ENCODE assay signal across 6 mouse cellular contexts in genomic region chr13:45483949-45484348, GRCm38 (mm10). TPM values are rescaled to one million over a fixed set of nuclear protein-coding genes. Genes with fewer than 3 reads are reported as not detected.
DNase-seq lines count a peak whose midpoint lies in the region; ATAC-seq and TF ChIP-seq lines count a peak whose summit lies in the region.
"Not testable (repeated sequence)": the region's sequence is repeated elsewhere in the genome, so short reads cannot be mapped to it uniquely, and the experiment has no call there.

No protein-coding gene starts in this region.

- not testable (repeated sequence) for H3K27ac ChIP-seq in MEL (ENCODE audit: control insufficient read depth, low read depth, low read length); heart, embryonic 10.5 days; liver, embryonic 11.5 days (ENCODE audit: low read depth, low read length)

- H3K79me2 ChIP-seq in MEL (ENCODE audit: control insufficient read depth, insufficient read depth, low read length, poor library complexity), result not testable (repeated sequence)

- TF ChIP-seq CTCF in MEL (IDR thresholded peaks at IDR 0.05 in 2 of 3, conservative IDR thresholded peaks at IDR 0.05 in 1 of 3; ENCODE audit: control insufficient read depth in 1 of 3, insufficient read depth in 1 of 3, low read depth in 2 of 3, low read length in 3 of 3, poor library complexity in 1 of 3, severe bottlenecking in 1 of 3), result not testable (repeated sequence)

- not testable (repeated sequence) for H3K9ac ChIP-seq in MEL (ENCODE audit: control insufficient read depth, low read depth, low read length, poor library complexity, severe bottlenecking); liver, embryonic 11.5 days (ENCODE audit: low read depth, low read length)

- not testable (repeated sequence) for H3K9me3 ChIP-seq in MEL (replicated peaks; ENCODE audit: insufficient read depth, low read length); heart, embryonic 10.5 days; liver, embryonic 11.5 days (ENCODE audit: control insufficient read depth, low read length)

- H3K4me3 ChIP-seq in MEL (ENCODE audit: control insufficient read depth in 1 of 2, insufficient read depth in 1 of 2, low read depth in 2 of 2, low read length in 2 of 2); heart, embryonic 10.5 days; liver, embryonic 11.5 days (ENCODE audit: low read depth, low read length): not testable (repeated sequence)

- not testable (repeated sequence) for TF ChIP-seq RAD21 in MEL (IDR thresholded peaks at IDR 0.05; ENCODE audit: low read depth, low read length)

- ATAC-seq in liver, embryonic 11.5 days (replicated peaks; ENCODE audit: low FRiP score), result not testable (repeated sequence)

- DNase-seq in 416B (ENCODE audit: low read depth), result peak; percentile 41
- peak; percentile 30 for DNase-seq in ES-CJ7 (ENCODE audit: low read depth, low spot score)
- DNase-seq in MEL (ENCODE audit: low read depth, low spot score), result peak; percentile 30
- peak; percentile 28 for DNase-seq in ZHBTc4 (ENCODE audit: low read depth, low spot score)
- peak; percentile 50 for DNase-seq in heart, embryonic 10.5 days (ENCODE audit: low spot score)
- DNase-seq in liver, embryonic 11.5 days (ENCODE audit: low spot score), result peak; percentile 1

- H3K36me3 ChIP-seq in MEL (ENCODE audit: control insufficient read depth in 1 of 2, insufficient read depth in 2 of 2, low read length in 2 of 2); heart, embryonic 10.5 days; liver, embryonic 11.5 days (ENCODE audit: control insufficient read depth, insufficient read depth, low read length): not testable (repeated sequence)

- not testable (repeated sequence) for H3K4me1 ChIP-seq in MEL (ENCODE audit: control insufficient read depth in 1 of 2, insufficient read depth in 2 of 2, low read length in 2 of 2); liver, embryonic 11.5 days (replicated peaks; ENCODE audit: control insufficient read depth, insufficient read depth, low read length)
- peaks cover 16% of the 10 kb centered on the region for H3K4me1 ChIP-seq in heart, embryonic 10.5 days

- not testable (repeated sequence) for TF ChIP-seq POLR2A in MEL (IDR thresholded peaks at IDR 0.05; ENCODE audit: control insufficient read depth in 1 of 2, insufficient read depth in 1 of 2, low read depth in 1 of 2, low read length in 2 of 2, poor library complexity in 1 of 2)

- 96% methylated on average over 16 of the region's 16 CpGs for WGBS in heart, embryonic 10.5 days
- 94% methylated on average over 16 of the region's 16 CpGs for WGBS in liver, embryonic 11.5 days

- H3K4me2 ChIP-seq in liver, embryonic 11.5 days, result not testable (repeated sequence)

- TF ChIP-seq EP300 in MEL (IDR thresholded peaks at IDR 0.05; ENCODE audit: low read depth in 1 of 2, low read length in 2 of 2), result not testable (repeated sequence)

- H3K27me3 ChIP-seq in MEL (ENCODE audit: control insufficient read depth in 1 of 2, insufficient read depth in 2 of 2, low read length in 2 of 2); heart, embryonic 10.5 days (ENCODE audit: insufficient read depth, poor library complexity, severe bottlenecking); liver, embryonic 11.5 days (replicated peaks; ENCODE audit: control insufficient read depth, insufficient read depth, low read length): not testable (repeated sequence)

TF ChIP-seq in MEL, 35 proteins besides CTCF, POLR2A, EP300 and RAD21:
- TF ChIP-seq TBP (IDR thresholded peaks at IDR 0.05; ENCODE audit: low read depth, low read length), result 0 out of 2 replicates have a peak, but pooled peaks have one; percentile 28

RNA-seq across cellular contexts. Expression of gene Gmpr, which starts 23.3 kb away (rescaled TPM):
- total RNA-seq in MEL (2012; rRNA removed), result 60.9 and 64.2 TPM in 2 replicates
- 100 to 1,000 TPM in 1 of 2 experiments, not detected in 1; 130 TPM for polyA plus RNA-seq in MEL (2012; ENCODE audit: insufficient read depth in 1 of 2, insufficient read length in 2 of 2, low read depth in 1 of 2, low replicate concordance in 2 of 2, missing spikeins in 1 of 2)
- polyA plus RNA-seq in heart, embryonic 10.5 days (2016; fragmentation: Nextera tagmentation; extraction: Ambion mirVana), result 133 and 207 TPM in 2 replicates
- 200 and 221 TPM in 2 replicates for polyA plus RNA-seq in liver, embryonic 11.5 days (2014; fragmentation: Nextera tagmentation; extraction: Ambion mirVana)
